Mouse (Mus musculus) limb, embryonic 14.5 days (tissue): Measurements from ENCODE around the gene Ccdc148. TPM values are rescaled to one million over a fixed set of nuclear protein-coding genes. Genes with fewer than 3 reads are reported as not detected.

Experiments
- ATAC-seq: fragments of 200-750 bp; cut with Nextera tagmentation; 2 replicates; pipeline ENCODE4 v1.8.0; 2017; ENCODE audit warnings: low read depth, moderate number of reproducible peaks, moderate TSS enrichment; ENCODE audit not compliant: low FRiP score
- DNase-seq: peaks from one replicate; pipeline ENCODE4 v3.0.0-alpha.2; 2015; ENCODE audit warnings: low spot score
- H3K27ac ChIP-seq: fragments of 300-500 bp; sonication (generic); replicated peaks from 2 replicates; pipeline ENCODE4 v1.5.1; 2014; ENCODE audit warnings: low read depth, mild to moderate bottlenecking, low read length, moderate library complexity, mixed read lengths
- H3K27me3 ChIP-seq: fragments of 300-500 bp; sonication (generic); 2 replicates; pipeline ENCODE4 v1.6.1; 2014; ENCODE audit warnings: low read length, mixed read lengths; ENCODE audit not compliant: control insufficient read depth, insufficient read depth
- H3K36me3 ChIP-seq: fragments of 300-500 bp; sonication (generic); 2 replicates; pipeline ENCODE4 v1.6.1; 2014; ENCODE audit warnings: mild to moderate bottlenecking, low read length, moderate library complexity, mixed read lengths; ENCODE audit not compliant: control insufficient read depth, insufficient read depth
- H3K4me1 ChIP-seq: fragments of 300-500 bp; sonication (generic); 2 replicates; pipeline ENCODE4 v1.6.1; 2014; ENCODE audit warnings: antibody characterized with exemption, low read length, mixed read lengths; ENCODE audit not compliant: control insufficient read depth, insufficient read depth
- H3K4me2 ChIP-seq: fragments of 300-500 bp; sonication (generic); replicated peaks from 2 replicates; pipeline ENCODE4 v1.6.1; 2014; ENCODE audit warnings: low read depth, mild to moderate bottlenecking, low read length, moderate library complexity; ENCODE audit not compliant: severe bottlenecking
- H3K4me3 ChIP-seq: fragments of 300-500 bp; sonication (generic); replicated peaks from 2 replicates; pipeline ENCODE4 v1.5.1; 2014; ENCODE audit warnings: low read length
- H3K9ac ChIP-seq: fragments of 300-500 bp; sonication (generic); 2 replicates; pipeline ENCODE4 v1.6.1; 2014; ENCODE audit warnings: mild to moderate bottlenecking, low read depth, low read length, moderate library complexity; ENCODE audit not compliant: severe bottlenecking
- H3K9me3 ChIP-seq: fragments of 300-500 bp; sonication (generic); 2 replicates; pipeline ENCODE4 v1.6.1; 2016; ENCODE audit warnings: low read length; ENCODE audit not compliant: control insufficient read depth
- POLR2A ChIP-seq: fragments of 200-500 bp; IDR thresholded peaks from 2 replicates; pipeline ENCODE4 v1.8.0; 2012; ENCODE audit warnings: inconsistent platforms, mild to moderate bottlenecking, moderate library complexity, borderline replicate concordance; ENCODE audit not compliant: insufficient read depth, insufficient read length; ENCODE audit errors: extremely low read depth
- WGBS: fragments of 180-500 bp; shearing (Covaris S2); extraction: QIAGEN DNeasy Blood & Tissue Kit; methylation state at CpG from one replicate; pipeline ENCODE4 v1.1.7; 2014; 5-methylcytosine and 5-hydroxymethylcytosine counted together
- polyA plus RNA-seq, 2 experiments: library from polyadenylated mRNA; depleted of rRNA in 1 of 2; stranded (reverse) in 1 of 2; unstranded in 1 of 2; fragments of >200 nt; fragmentation: Nextera tagmentation in 1 of 2; extraction: Ambion mirVana in 1 of 2; gene quantifications; 2 replicates each; pipeline versions ENCODE4 v1.2.1 to v1.2.3; 2012 to 2014

Ccdc148 gene
- polyA plus RNA-seq, 2 experiments = 0.48 to 0.49 TPM

DNA sequence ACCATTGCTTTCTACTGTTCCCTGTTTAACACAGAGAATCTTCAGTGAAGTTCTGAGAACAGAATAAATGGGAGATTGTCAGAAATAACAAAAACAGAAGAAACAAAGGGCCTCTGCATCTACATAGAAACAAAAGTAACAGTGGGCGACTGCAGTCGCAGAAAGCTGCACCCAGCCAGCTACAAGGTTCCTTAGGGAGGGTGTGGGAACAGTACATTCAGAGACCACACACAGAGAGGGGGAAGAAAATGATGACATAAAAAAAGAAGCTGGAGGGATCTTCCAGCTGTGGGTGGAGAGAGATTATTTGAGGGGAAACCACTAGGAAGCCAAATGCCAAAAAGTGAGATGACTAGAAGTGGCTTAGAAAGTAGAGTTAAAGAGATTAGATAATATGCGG, 280.6 kb downstream of the Ccdc148 start:
- H3K9ac ChIP-seq = no peak overlapping the region
- no peak overlapping the region for H3K27ac ChIP-seq
- DNase-seq (no peak), ATAC-seq (no peak)
- no peaks in the 10 kb centered on the region for H3K36me3 ChIP-seq
- no peaks in the 10 kb centered on the region for H3K27me3 ChIP-seq
- no peaks in the 10 kb centered on the region for H3K9me3 ChIP-seq
- no peak overlapping the region for H3K4me3 ChIP-seq
- TF ChIP-seq POLR2A = no peak
- 59% methylated on average over 3 of the region's 3 CpGs for WGBS
- no peaks in the 10 kb centered on the region for H3K4me1 ChIP-seq
- H3K4me2 ChIP-seq = no peak overlapping the region

DNA sequence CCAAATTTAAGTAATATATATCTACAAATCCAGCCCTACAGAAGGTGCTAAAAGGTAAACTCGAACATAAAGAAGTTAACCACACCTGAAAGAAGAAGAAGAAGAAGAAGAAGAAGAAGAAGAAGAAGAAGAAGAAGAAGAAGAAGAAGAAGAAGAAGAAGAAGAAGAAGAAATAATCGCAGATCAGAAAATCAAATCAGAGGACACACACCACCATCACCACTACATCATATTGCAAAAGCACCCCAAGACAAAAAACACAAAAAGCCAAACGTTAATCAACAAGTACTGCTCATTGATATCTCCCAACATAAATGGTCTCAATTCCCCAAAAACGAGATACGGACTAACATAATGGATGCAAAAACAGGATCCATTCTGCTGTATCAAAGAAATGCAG, 301.3 kb downstream of the Ccdc148 start, which contains the start of gene Gm11099:
TSS of gene Gm11099 (plus strand) at position 301 of the 400 bp plus-strand sequence.
- H3K4me1 ChIP-seq = no peaks in the 10 kb centered on the region
- no peak within 1 kb of the TSS for H3K4me2 ChIP-seq
- no peaks in the 10 kb centered on the region for H3K36me3 ChIP-seq
- no peak within 1 kb of the TSS for H3K27ac ChIP-seq
- TF ChIP-seq POLR2A = no peak
- H3K4me3 ChIP-seq = no peak within 1 kb of the TSS
- ATAC-seq (no peak), DNase-seq (no peak)
- no peaks in the 10 kb centered on the region for H3K27me3 ChIP-seq
- no peaks in the 10 kb centered on the region for H3K9me3 ChIP-seq
- no peak within 1 kb of the TSS for H3K9ac ChIP-seq
- 86% methylated on average over 5 of the region's 5 CpGs for WGBS

DNA sequence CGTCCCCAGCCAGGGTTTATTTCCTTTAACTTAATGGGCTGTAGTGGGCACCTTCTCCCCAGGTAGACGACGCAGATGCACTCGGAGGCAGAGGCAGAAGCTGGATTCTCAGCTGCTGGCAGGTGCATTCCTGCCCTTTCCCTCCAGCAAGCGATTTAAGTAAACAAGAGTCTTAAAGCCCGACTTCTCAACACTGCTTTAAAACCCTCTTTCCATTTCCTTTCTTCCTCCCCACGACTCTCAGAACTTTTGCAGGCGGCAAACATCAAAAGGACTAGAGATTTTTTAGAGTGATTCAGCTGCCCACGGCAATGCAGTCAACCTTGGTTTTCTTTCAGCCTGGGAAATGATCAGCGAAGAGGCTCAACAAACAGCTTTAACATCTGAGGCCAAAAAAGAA, 316.0 kb downstream of the Ccdc148 start:
- ATAC-seq (no peak), DNase-seq (no peak)
- no peaks in the 10 kb centered on the region for H3K4me1 ChIP-seq
- no peak overlapping the region for H3K4me3 ChIP-seq
- no peak for TF ChIP-seq POLR2A
- no peak overlapping the region for H3K27ac ChIP-seq
- WGBS = 11% methylated on average over 10 of the region's 10 CpGs
- H3K27me3 ChIP-seq = no peaks in the 10 kb centered on the region
- no peak overlapping the region for H3K9ac ChIP-seq
- H3K4me2 ChIP-seq = no peak overlapping the region
- no peaks in the 10 kb centered on the region; the same call in 1 of the 2 replicates for H3K9me3 ChIP-seq
- no peaks in the 10 kb centered on the region for H3K36me3 ChIP-seq

DNA sequence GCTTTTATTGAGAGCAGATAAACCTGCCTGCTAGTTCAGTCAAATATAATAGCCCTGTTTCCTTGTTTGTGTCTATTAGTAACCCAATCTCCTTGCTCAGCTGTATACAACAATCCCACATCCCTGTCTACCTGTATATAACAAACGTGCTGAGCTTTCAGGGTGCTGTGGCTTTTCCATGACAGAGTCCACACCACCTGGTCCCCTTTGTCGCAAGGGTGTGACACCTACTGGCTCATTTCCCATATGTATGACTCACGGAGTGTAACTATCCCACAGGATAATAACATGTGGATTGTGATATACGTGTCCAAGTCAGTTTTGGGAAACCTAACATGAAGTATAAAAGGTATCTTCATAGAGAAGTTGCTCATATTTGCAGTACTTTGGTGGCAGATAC, 318.0 kb downstream of the Ccdc148 start:
- no peak for DNase-seq
- no peak for TF ChIP-seq POLR2A
- H3K4me3 ChIP-seq = no peak overlapping the region
- 81% methylated on average over 4 of the region's 4 CpGs for WGBS
- no peaks in the 10 kb centered on the region; the same call in 1 of the 2 replicates for H3K9me3 ChIP-seq
- H3K4me1 ChIP-seq = no peaks in the 10 kb centered on the region
- ATAC-seq = no peak
- H3K9ac ChIP-seq = no peak overlapping the region
- no peak overlapping the region for H3K4me2 ChIP-seq
- no peak overlapping the region for H3K27ac ChIP-seq
- no peaks in the 10 kb centered on the region for H3K36me3 ChIP-seq
- H3K27me3 ChIP-seq = no peaks in the 10 kb centered on the region

DNA sequence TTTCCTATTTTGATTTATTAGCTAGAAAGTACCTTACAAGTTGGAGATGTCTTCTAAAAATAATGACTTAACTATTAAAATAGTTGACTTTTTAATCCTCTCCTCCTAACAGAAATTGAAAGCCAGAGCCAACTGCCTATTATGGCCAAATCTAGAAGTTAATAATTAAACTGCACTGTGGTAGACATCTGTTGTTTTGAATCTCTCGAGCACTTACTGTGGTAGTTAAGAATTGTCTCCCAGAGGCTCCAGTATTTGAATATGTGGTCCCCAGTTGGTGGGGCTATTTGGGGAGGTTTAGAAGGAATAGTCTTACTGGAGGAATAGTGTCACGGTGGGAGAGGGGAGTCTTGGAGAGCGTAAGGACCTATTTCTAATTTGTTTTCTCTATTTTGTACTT, 319.5 kb downstream of the Ccdc148 start:
- ATAC-seq (no peak), DNase-seq (no peak)
- H3K4me2 ChIP-seq = no peak overlapping the region
- H3K9me3 ChIP-seq = no peaks in the 10 kb centered on the region; the same call in 1 of the 2 replicates
- H3K4me1 ChIP-seq = no peaks in the 10 kb centered on the region; the same call in 1 of the 2 replicates
- H3K27ac ChIP-seq = no peak overlapping the region
- TF ChIP-seq POLR2A = no peak
- no peak overlapping the region for H3K9ac ChIP-seq
- H3K36me3 ChIP-seq = no peaks in the 10 kb centered on the region
- WGBS = 74% methylated on average over 3 of the region's 3 CpGs
- H3K27me3 ChIP-seq = no peaks in the 10 kb centered on the region
- H3K4me3 ChIP-seq = no peak overlapping the region
